Mouse (Mus musculus) heart, embryonic 12.5 days (tissue): ENCODE data around the gene Becn1. TPM values are rescaled to one million over a fixed set of nuclear protein-coding genes. Genes with fewer than 3 reads are reported as not detected.

Source experiments
- ATAC-seq: fragments of 200-750 bp; cut with Nextera tagmentation; 2 replicates; pipeline ENCODE4 v1.8.0; 2017; ENCODE audit warnings: moderate TSS enrichment, moderate library complexity; ENCODE audit not compliant: insufficient number of reproducible peaks, low FRiP score
- H3K27ac ChIP-seq: fragments of 300-500 bp; sonication (generic); 2 replicates; pipeline ENCODE4 v1.5.1; 2016; ENCODE audit warnings: mild to moderate bottlenecking, moderate library complexity; ENCODE audit not compliant: poor library complexity, severe bottlenecking
- H3K27me3 ChIP-seq: fragments of 300-500 bp; sonication (generic); replicated peaks from 2 replicates; pipeline ENCODE4 v1.6.1; 2016; ENCODE audit warnings: mild to moderate bottlenecking, moderate library complexity
- H3K36me3 ChIP-seq: fragments of 300-500 bp; sonication (generic); 2 replicates; pipeline ENCODE4 v1.6.1; 2016; ENCODE audit warnings: mild to moderate bottlenecking, moderate library complexity
- H3K4me1 ChIP-seq: fragments of 300-500 bp; sonication (generic); replicated peaks from 2 replicates; pipeline ENCODE4 v1.6.1; 2016; ENCODE audit warnings: mild to moderate bottlenecking
- H3K4me2 ChIP-seq: fragments of 300-500 bp; sonication (generic); 2 replicates; pipeline ENCODE4 v1.6.1; 2016; ENCODE audit warnings: mild to moderate bottlenecking, moderate library complexity
- H3K4me3 ChIP-seq: fragments of 300-500 bp; sonication (generic); 2 replicates; pipeline ENCODE4 v1.5.1; 2016; ENCODE audit warnings: mild to moderate bottlenecking
- H3K9ac ChIP-seq: fragments of 300-500 bp; sonication (generic); 2 replicates; pipeline ENCODE4 v1.6.1; 2016; ENCODE audit warnings: mild to moderate bottlenecking, moderate library complexity
- H3K9me3 ChIP-seq: fragments of 300-500 bp; sonication (generic); replicated peaks from 2 replicates; pipeline ENCODE4 v1.6.1; 2016; ENCODE audit warnings: mild to moderate bottlenecking, moderate library complexity
- WGBS: fragments of 180-500 bp; shearing (Covaris S2); methylation state at CpG from one replicate; pipeline ENCODE4 v1.1.7; 2016; 5-methylcytosine and 5-hydroxymethylcytosine counted together
- polyA plus RNA-seq: library from polyadenylated mRNA; unstranded; fragments of >200 nt; fragmentation: Nextera tagmentation; extraction: Ambion mirVana; gene quantifications from 2 replicates; pipeline ENCODE4 v1.2.1, GENCODE M21; 2016

The Becn1 gene
- polyA plus RNA-seq, 1 experiment from 2014 or later, result 141 TPM

- H3K9ac ChIP-seq, result no peak overlapping the region
- no peak for ATAC-seq
- H3K9me3 ChIP-seq, result no peaks in the 10 kb centered on the region
Measured at GRCm38 (mm10) chr11:101282896-101283295, 19.2 kb downstream of the Becn1 start.

GRCm38 (mm10) chr11:101280837-101281236 is 21.2 kb downstream of the Becn1 start:
- H3K4me1 ChIP-seq, result peaks cover 28% of the 10 kb centered on the region
- no peak overlapping the region for H3K27ac ChIP-seq
- no peak for ATAC-seq
- WGBS, result 53% methylated on average over 7 of the region's 7 CpGs
- H3K27me3 ChIP-seq, result 0 out of 2 replicates have a peak, but pooled peaks cover 9% of the 10 kb centered on the region
- H3K4me3 ChIP-seq, result no peak overlapping the region
- no peaks in the 10 kb centered on the region for H3K9me3 ChIP-seq
- no peak overlapping the region for H3K9ac ChIP-seq
- peaks cover 17% of the 10 kb centered on the region for H3K36me3 ChIP-seq
- no peak overlapping the region for H3K4me2 ChIP-seq

More at GRCm38 (mm10) chr11:101282896-101283295, 19.2 kb downstream of the Becn1 start:
- Histone ChIP-seq H3K4me2 (no peak overlapping the region), H3K27ac (no peak overlapping the region), H3K36me3 (peaks cover 17% of the 10 kb centered on the region), H3K4me3 (no peak overlapping the region), H3K4me1 (peaks cover 7% of the 10 kb centered on the region), H3K27me3 (0 out of 2 replicates have a peak, but pooled peaks cover 9% of the 10 kb centered on the region)
- 44% methylated on average over 5 of the region's 5 CpGs for whole genome bisulfite sequencing

DNA sequence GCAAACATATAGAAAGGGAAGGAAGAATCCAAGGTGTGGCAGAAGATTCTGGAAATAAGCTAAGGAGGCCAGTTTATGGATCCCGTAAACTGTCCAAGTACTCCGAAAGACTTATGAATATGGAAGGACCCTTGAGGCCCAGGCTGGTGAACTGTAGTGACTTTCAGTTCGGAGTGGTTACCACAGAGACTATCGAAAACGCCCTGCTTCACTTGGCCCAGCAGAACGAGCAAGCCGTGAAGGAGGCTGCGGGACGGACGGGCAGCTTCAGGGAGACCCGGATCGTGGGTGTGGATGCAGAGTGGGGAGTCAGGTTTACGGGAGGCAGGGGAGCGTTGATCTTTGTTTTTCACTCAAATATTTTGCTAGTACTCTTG is 22.9 kb downstream of the Becn1 start:
- Histone ChIP-seq H3K4me3 (peak overlapping the region; percentile 84), H3K9ac (peak overlapping the region; percentile 32; the same call in 1 of the 2 replicates), H3K36me3 (peaks cover 14% of the 10 kb centered on the region), H3K4me2 (peak overlapping the region; percentile 87), H3K9me3 (no peaks in the 10 kb centered on the region), H3K27ac (no peak overlapping the region), H3K4me1 (peaks cover 28% of the 10 kb centered on the region), H3K27me3 (0 out of 2 replicates have a peak, but pooled peaks cover 9% of the 10 kb centered on the region)
- WGBS, result 60% methylated on average over 14 of the region's 14 CpGs
- peak; percentile 27; the same call in 1 of the 2 replicates for ATAC-seq

DNA sequence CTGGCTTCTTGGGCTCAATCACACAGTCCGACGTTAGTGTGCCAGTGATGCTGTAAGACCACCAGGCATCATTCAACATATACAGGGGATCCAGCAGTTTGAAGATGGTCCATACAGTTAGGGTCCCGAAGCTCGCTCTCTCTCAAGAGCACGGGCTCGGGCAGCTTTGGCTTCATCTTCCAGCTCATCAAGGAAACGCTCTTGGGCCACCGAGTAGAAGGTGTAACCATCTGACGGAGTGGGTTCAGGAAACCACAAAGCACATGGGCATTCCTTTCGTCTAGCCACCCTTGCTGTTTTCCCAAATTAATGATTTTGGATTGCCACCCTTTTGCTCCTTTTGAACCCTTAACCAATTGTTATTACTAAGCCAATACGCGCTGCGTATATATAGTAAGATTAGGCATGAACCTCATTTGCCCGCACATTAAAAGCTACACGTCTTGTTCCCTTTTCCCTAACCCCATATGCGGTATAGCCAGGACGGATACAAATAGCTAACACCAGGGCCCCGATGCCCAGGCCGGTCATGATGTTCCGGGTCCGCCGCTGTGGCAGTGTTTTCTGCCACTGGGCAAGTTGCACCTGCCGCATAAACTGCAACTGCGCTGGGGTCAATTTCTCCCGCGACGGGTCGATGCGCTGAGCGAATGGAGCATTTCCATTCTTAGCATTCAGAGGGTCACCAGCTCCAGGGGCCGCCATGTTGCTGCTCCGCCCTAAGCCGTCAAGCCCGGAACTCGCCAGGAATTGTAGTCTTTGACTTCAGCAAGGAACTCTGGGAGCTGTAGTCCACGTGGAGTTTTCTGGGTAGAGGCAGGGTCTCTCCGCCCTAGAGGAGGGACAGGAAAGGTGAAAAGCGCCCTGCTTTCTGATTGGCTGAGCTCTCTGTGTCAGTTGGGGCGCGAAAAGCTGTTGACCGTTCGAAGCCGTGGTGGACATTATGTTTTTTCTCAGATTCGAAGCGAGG is 23.6 kb downstream of the Becn1 start, which contains the start of the genes Cntd1 and Coa3:
Cntd1 (plus strand) TSS at position 790 of the 970 bp plus-strand sequence.
Coa3 (minus strand) TSS at position 892 of the 970 bp plus-strand sequence.
- H3K9ac ChIP-seq, result peak within 1 kb of the TSS; percentile 86
- 8% methylated on average over 45 of the region's 45 CpGs for WGBS
- peak within 1 kb of the TSS; percentile 87 for H3K4me2 ChIP-seq
- 0 out of 2 replicates have a peak, but pooled peaks cover 9% of the 10 kb centered on the region for H3K27me3 ChIP-seq
- H3K27ac ChIP-seq, result peak within 1 kb of the TSS; percentile 78
- peaks cover 14% of the 10 kb centered on the region for H3K36me3 ChIP-seq
- H3K4me1 ChIP-seq, result peaks cover 28% of the 10 kb centered on the region
- H3K9me3 ChIP-seq, result no peaks in the 10 kb centered on the region
- peak within 1 kb of the TSS; percentile 84 for H3K4me3 ChIP-seq
- ATAC-seq, result peak; percentile 94

DNA sequence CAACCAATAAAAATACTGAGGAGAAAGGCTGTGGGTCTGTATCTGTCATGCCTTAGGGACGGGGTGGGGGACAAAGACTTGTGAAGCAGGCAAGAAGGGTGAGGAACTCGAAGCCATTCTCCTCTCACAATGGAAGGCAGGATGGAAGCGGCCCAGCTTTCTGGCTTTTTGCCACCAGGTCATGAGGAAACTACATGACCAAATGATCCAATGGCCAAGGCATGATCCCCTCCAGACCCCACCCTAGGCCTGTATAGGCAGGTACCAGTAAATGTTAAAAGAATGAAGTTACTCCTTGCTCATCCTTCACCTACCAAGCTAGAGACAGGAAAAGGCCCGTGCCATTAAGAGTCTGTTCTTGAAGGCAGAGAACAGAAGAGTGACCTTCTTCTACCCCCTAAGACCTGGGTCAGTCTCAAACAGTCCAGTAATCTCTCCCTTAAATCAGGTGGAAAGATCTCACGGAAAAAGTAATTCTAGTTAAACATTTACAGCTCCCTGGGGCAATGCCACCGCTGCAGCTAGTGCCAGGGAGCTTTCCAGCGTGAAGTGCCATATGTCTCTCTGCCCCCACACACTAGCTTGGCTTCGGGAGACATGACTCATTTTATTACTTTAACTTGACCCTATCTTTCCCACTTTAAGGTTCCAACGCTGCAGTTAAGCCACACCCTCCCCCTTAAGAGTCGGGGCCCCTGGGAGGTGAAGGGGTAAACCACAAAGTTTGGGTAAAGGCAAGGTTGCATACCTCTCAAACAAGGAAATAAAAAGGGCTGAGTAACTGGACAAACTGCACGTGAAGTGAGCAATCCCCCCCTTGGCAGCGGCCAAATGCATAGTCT is 24.5 kb downstream of the Becn1 start:
- 66% methylated on average over 12 of the region's 12 CpGs for WGBS
- Histone ChIP-seq H3K27ac (no peak overlapping the region), H3K9me3 (no peaks in the 10 kb centered on the region), H3K4me1 (peaks cover 28% of the 10 kb centered on the region), H3K9ac (peak overlapping the region; percentile 86), H3K36me3 (peaks cover 14% of the 10 kb centered on the region), H3K4me3 (peak overlapping the region; percentile 84), H3K4me2 (peak overlapping the region; percentile 87), H3K27me3 (0 out of 2 replicates have a peak, but pooled peaks cover 9% of the 10 kb centered on the region)
- no peak for ATAC-seq

DNA sequence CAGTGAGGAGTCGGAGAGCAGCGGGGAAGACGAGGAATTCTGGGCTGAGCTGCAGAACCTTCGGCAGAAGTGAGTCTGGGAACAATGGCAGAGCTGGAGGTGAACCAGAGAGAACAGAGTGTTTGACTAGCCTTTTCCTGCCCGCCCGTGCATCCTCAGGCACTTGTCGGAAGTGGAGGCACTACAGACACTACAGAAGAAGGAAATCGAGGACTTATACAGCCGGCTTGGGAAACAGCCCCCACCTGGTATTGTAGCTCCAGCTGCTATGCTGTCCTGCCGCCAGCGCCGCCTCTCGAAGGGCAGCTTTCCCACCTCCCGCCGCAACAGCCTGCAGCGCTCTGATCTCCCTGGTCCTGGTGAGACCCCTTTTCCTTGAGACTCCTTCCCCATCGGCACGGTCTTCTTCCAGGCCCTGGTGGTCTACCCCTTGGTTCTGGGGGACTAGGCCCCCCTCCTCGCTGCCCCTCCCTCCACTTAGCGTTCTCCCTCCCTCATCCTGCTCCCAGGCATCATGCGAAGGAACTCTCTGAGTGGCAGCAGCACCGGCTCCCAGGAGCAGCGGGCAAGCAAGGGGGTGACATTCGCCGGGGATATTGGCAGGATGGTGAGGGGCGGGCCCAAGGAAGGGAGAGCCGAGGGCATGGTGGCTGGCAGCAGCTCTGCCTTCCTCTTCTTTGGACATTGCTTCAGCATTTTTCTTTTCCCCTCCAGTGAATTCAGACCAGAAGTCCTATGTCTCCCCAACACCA is 25.6 kb downstream of the Becn1 start:
- Histone ChIP-seq H3K27me3 (0 out of 2 replicates have a peak, but pooled peaks cover 9% of the 10 kb centered on the region), H3K4me2 (peak overlapping the region; percentile 87), H3K36me3 (peaks cover 14% of the 10 kb centered on the region), H3K9ac (0 out of 2 replicates have a peak overlapping the region, but pooled peaks have one; percentile 43), H3K9me3 (no peaks in the 10 kb centered on the region), H3K4me1 (peaks cover 28% of the 10 kb centered on the region), H3K4me3 (peak overlapping the region; percentile 10; the same call in 1 of the 2 replicates), H3K27ac (no peak overlapping the region)
- ATAC-seq, result no peak
- 29% methylated on average over 27 of the region's 27 CpGs for WGBS

DNA sequence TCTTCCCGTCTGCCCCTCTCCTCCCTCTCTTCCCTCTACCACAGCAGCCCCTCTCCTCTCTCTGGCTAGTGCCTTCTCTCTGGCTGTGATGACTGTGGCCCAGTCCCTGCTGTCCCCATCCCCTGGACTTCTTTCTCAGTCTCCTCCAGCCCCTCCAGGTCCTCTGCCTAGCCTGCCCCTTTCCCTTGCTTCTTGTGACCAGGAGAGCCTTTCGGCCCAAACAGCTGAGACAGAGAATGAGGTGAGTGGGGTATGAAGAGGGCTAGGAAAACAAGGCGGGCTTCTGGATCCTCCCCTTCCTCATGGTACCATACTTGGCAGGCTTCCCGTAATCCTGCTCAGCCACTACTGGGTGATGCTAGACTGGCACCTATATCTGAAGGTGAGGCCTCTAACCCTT is 26.8 kb downstream of the Becn1 start:
- Histone ChIP-seq H3K36me3 (peaks cover 14% of the 10 kb centered on the region), H3K9me3 (no peaks in the 10 kb centered on the region), H3K4me3 (no peak overlapping the region), H3K27me3 (0 out of 2 replicates have a peak, but pooled peaks cover 7% of the 10 kb centered on the region), H3K4me1 (peaks cover 28% of the 10 kb centered on the region), H3K27ac (no peak overlapping the region), H3K4me2 (no peak overlapping the region), H3K9ac (no peak overlapping the region)
- 73% methylated on average over 4 of the region's 4 CpGs for WGBS
- no peak for ATAC-seq

- Histone ChIP-seq H3K9ac (no peak overlapping the region), H3K27ac (no peak overlapping the region), H3K4me1 (peaks cover 28% of the 10 kb centered on the region), H3K36me3 (peaks cover 19% of the 10 kb centered on the region), H3K27me3 (peaks cover 7% of the 10 kb centered on the region; the same call in 1 of the 2 replicates), H3K4me2 (no peak overlapping the region), H3K9me3 (no peaks in the 10 kb centered on the region), H3K4me3 (no peak overlapping the region)
- WGBS, result 89% methylated on average over 3 of the region's 3 CpGs
- ATAC-seq, result no peak
Measured at GRCm38 (mm10) chr11:101272446-101272845, 29.6 kb downstream of the Becn1 start.

- H3K27me3 ChIP-seq, result peaks cover 22% of the 10 kb centered on the region
- no peak for ATAC-seq
- 17% methylated on average over 10 of the region's 10 CpGs for whole genome bisulfite sequencing
- H3K4me2 ChIP-seq, result peak overlapping the region; percentile 38
- no peak overlapping the region; the same call in 1 of the 2 replicates for H3K9ac ChIP-seq
- peaks cover 20% of the 10 kb centered on the region for H3K4me1 ChIP-seq
- H3K9me3 ChIP-seq, result no peaks in the 10 kb centered on the region
- H3K27ac ChIP-seq, result no peak overlapping the region
- H3K4me3 ChIP-seq, result no peak overlapping the region
- peaks cover 6% of the 10 kb centered on the region; the same call in 1 of the 2 replicates for H3K36me3 ChIP-seq
Measured at GRCm38 (mm10) chr11:101269577-101270116, 32.4 kb downstream of the Becn1 start.

- H3K4me1 ChIP-seq, result peaks cover 53% of the 10 kb centered on the region
- H3K27ac ChIP-seq, result no peak overlapping the region
- peaks cover 6% of the 10 kb centered on the region; the same call in 1 of the 2 replicates for H3K36me3 ChIP-seq
- H3K9me3 ChIP-seq, result no peaks in the 10 kb centered on the region
- no peak for ATAC-seq
- peaks cover 46% of the 10 kb centered on the region for H3K27me3 ChIP-seq
- H3K4me2 ChIP-seq, result 0 out of 2 replicates have a peak overlapping the region, but pooled peaks have one; percentile 64
- no peak overlapping the region for H3K9ac ChIP-seq
- WGBS, result 39% methylated on average over 6 of the region's 6 CpGs
- H3K4me3 ChIP-seq, result no peak overlapping the region
Measured at GRCm38 (mm10) chr11:101265906-101266305, 36.2 kb downstream of the Becn1 start.
